Mouse (Mus musculus): ENCODE results near the gene Galc. TPM values are rescaled to one million over a fixed set of nuclear protein-coding genes. Genes with fewer than 3 reads are reported as not detected.

Gene Galc
- polyA plus RNA-seq, 1 experiment from 2014 or later = 14.6 TPM

DNA sequence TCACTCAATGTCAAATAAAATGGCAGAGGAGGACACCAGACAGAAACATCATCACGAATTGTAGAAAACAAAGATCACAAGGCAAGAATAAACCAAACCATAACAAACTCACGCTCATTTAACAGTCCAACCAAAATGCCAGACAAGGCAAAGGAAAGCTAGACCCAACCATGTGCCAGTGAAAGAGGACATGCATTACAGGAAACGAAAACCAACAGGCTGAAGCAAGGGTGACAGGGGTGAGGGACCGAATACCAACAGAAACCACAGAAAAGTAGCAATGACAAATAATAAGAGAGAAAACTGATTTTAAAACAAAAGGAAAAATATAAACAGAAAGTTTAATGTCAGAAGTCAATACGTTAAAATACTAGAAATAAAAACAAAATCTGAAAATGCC lies 36.0 kb downstream of the Galc start:
- ATAC-seq (ENCODE audit: low FRiP score, low TSS enrichment) = no peak
- Histone ChIP-seq H3K9me3 (ENCODE audit: low read length) (no peaks in the 10 kb centered on the region), H3K4me2 (replicated peaks; ENCODE audit: low read depth, low read length) (no peak overlapping the region), H3K9ac (replicated peaks; ENCODE audit: low read length) (no peak overlapping the region), H3K27me3 (ENCODE audit: insufficient read depth, low read length) (no peaks in the 10 kb centered on the region), H3K36me3 (ENCODE audit: insufficient read depth, low read length) (peaks cover 9% of the 10 kb centered on the region), H3K27ac (ENCODE audit: low read length) (no peak overlapping the region), H3K4me1 (ENCODE audit: insufficient read depth, low read length) (no peaks in the 10 kb centered on the region), H3K4me3 (ENCODE audit: low read length) (no peak overlapping the region)
- WGBS = 85% methylated on average over 5 of the region's 5 CpGs

GRCm38 (mm10) chr12:98216432-98216831 lies 42.8 kb downstream of the Galc start:
- Histone ChIP-seq H3K9ac (replicated peaks; ENCODE audit: low read length) (no peak overlapping the region), H3K9me3 (ENCODE audit: low read length) (no peaks in the 10 kb centered on the region), H3K4me3 (ENCODE audit: low read length) (no peak overlapping the region), H3K4me1 (ENCODE audit: insufficient read depth, low read length) (0 out of 2 replicates have a peak, but pooled peaks cover 3% of the 10 kb centered on the region), H3K4me2 (replicated peaks; ENCODE audit: low read depth, low read length) (no peak overlapping the region), H3K27ac (ENCODE audit: low read length) (no peak overlapping the region), H3K36me3 (ENCODE audit: insufficient read depth, low read length) (no peaks in the 10 kb centered on the region), H3K27me3 (ENCODE audit: insufficient read depth, low read length) (no peaks in the 10 kb centered on the region)
- ATAC-seq (ENCODE audit: low FRiP score, low TSS enrichment) = no peak
- WGBS = 82% methylated on average over 11 of the region's 11 CpGs

DNA sequence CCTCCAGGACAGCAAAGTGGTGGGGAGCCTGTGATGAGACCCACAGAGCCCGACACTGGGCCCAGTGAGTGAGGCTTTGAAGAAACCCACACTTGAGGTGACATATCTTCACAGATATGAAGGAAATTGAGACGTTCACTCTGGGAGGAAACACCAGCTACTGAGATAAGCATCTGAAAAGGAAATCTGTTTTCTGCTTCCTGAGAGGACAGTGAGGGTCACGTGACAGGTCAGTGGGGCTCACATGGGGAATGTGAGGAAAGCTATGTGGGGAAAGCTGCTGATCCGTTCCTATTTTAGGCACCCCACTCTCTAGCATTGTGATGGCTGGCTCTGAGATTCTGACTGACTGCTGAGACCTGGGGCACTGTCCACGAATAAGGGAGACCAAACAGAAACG lies 43.7 kb downstream of the Galc start:
- Histone ChIP-seq H3K4me3 (ENCODE audit: low read length) (no peak overlapping the region), H3K27me3 (ENCODE audit: insufficient read depth, low read length) (no peaks in the 10 kb centered on the region), H3K27ac (ENCODE audit: low read length) (no peak overlapping the region), H3K9ac (replicated peaks; ENCODE audit: low read length) (no peak overlapping the region), H3K36me3 (ENCODE audit: insufficient read depth, low read length) (0 out of 2 replicates have a peak, but pooled peaks cover 2% of the 10 kb centered on the region), H3K9me3 (ENCODE audit: low read length) (no peaks in the 10 kb centered on the region), H3K4me2 (replicated peaks; ENCODE audit: low read depth, low read length) (no peak overlapping the region), H3K4me1 (ENCODE audit: insufficient read depth, low read length) (0 out of 2 replicates have a peak, but pooled peaks cover 3% of the 10 kb centered on the region)
- ATAC-seq (ENCODE audit: low FRiP score, low TSS enrichment) = 0 out of 2 replicates have a peak, but pooled peaks have one; percentile 27
- WGBS = 54% methylated on average over 6 of the region's 6 CpGs

DNA sequence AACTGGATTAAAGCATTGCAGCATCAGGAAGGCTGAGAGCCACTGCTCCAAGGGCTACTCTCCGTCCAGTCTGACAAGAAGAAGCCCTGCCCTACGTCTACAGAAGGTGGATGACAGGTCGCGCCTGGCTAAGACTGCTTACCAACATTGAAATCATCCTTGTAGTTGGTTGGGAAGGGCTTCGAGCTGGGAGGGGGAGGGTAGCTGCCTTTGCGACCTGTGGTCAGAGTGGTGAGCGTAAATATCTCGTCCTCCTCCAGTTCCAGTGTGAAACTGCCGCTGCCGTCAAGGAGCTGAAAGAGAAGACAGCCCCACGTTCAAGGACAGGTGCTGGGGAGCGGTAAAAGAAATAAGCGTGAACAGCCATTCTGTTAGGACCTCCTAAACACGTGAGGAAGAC lies 45.1 kb downstream of the Galc start:
- no peak overlapping the region for H3K9ac ChIP-seq (replicated peaks; ENCODE audit: low read length)
- 61% methylated on average over 14 of the region's 14 CpGs for WGBS
- no peaks in the 10 kb centered on the region for H3K9me3 ChIP-seq (ENCODE audit: low read length)
- H3K4me2 ChIP-seq (replicated peaks; ENCODE audit: low read depth, low read length) = no peak overlapping the region
- H3K27ac ChIP-seq (ENCODE audit: low read length) = no peak overlapping the region
- H3K4me1 ChIP-seq (ENCODE audit: insufficient read depth, low read length) = 0 out of 2 replicates have a peak, but pooled peaks cover 3% of the 10 kb centered on the region
- ATAC-seq (ENCODE audit: low FRiP score, low TSS enrichment) = no peak
- peaks cover 7% of the 10 kb centered on the region; the same call in 1 of the 2 replicates for H3K36me3 ChIP-seq (ENCODE audit: insufficient read depth, low read length)
- no peaks in the 10 kb centered on the region for H3K27me3 ChIP-seq (ENCODE audit: insufficient read depth, low read length)
- H3K4me3 ChIP-seq (ENCODE audit: low read length) = no peak overlapping the region

GRCm38 (mm10) chr12:98213791-98214190 lies 45.5 kb downstream of the Galc start:
- H3K36me3 ChIP-seq (ENCODE audit: insufficient read depth, low read length) = peaks cover 7% of the 10 kb centered on the region; the same call in 1 of the 2 replicates
- WGBS = 93% methylated on average over 7 of the region's 7 CpGs
- H3K4me1 ChIP-seq (ENCODE audit: insufficient read depth, low read length) = 0 out of 2 replicates have a peak, but pooled peaks cover 3% of the 10 kb centered on the region
- H3K27me3 ChIP-seq (ENCODE audit: insufficient read depth, low read length) = no peaks in the 10 kb centered on the region
- H3K9ac ChIP-seq (replicated peaks; ENCODE audit: low read length) = no peak overlapping the region
- no peaks in the 10 kb centered on the region for H3K9me3 ChIP-seq (ENCODE audit: low read length)
- no peak overlapping the region for H3K4me3 ChIP-seq (ENCODE audit: low read length)
- no peak for ATAC-seq (ENCODE audit: low FRiP score, low TSS enrichment)
- no peak overlapping the region for H3K4me2 ChIP-seq (replicated peaks; ENCODE audit: low read depth, low read length)
- H3K27ac ChIP-seq (ENCODE audit: low read length) = no peak overlapping the region

- Histone ChIP-seq H3K27ac (ENCODE audit: low read length) (no peak overlapping the region), H3K9me3 (ENCODE audit: low read length) (no peaks in the 10 kb centered on the region)
- 94% methylated on average over 7 of the region's 7 CpGs for WGBS
These were observed 45.9 kb downstream of the Galc start for GRCm38 (mm10) chr12:98213332-98213731.

GRCm38 (mm10) chr12:98212457-98213175 lies 46.6 kb downstream of the Galc start:
- 90% methylated on average over 13 of the region's 13 CpGs for WGBS
- Histone ChIP-seq H3K4me1 (ENCODE audit: insufficient read depth, low read length) (0 out of 2 replicates have a peak, but pooled peaks cover 3% of the 10 kb centered on the region), H3K27ac (ENCODE audit: low read length) (no peak overlapping the region), H3K27me3 (ENCODE audit: insufficient read depth, low read length) (no peaks in the 10 kb centered on the region), H3K9me3 (ENCODE audit: low read length) (no peaks in the 10 kb centered on the region), H3K36me3 (ENCODE audit: insufficient read depth, low read length) (peaks cover 7% of the 10 kb centered on the region; the same call in 1 of the 2 replicates), H3K4me3 (ENCODE audit: low read length) (no peak overlapping the region), H3K4me2 (replicated peaks; ENCODE audit: low read depth, low read length) (no peak overlapping the region), H3K9ac (replicated peaks; ENCODE audit: low read length) (no peak overlapping the region)
- ATAC-seq (ENCODE audit: low FRiP score, low TSS enrichment) = peak; percentile 74; the same call in 1 of the 2 replicates

More at GRCm38 (mm10) chr12:98213332-98213731, 45.9 kb downstream of the Galc start:
- no peak overlapping the region for H3K4me2 ChIP-seq (replicated peaks; ENCODE audit: low read depth, low read length)
- H3K9ac ChIP-seq (replicated peaks; ENCODE audit: low read length) = no peak overlapping the region
- peaks cover 7% of the 10 kb centered on the region; the same call in 1 of the 2 replicates for H3K36me3 ChIP-seq (ENCODE audit: insufficient read depth, low read length)
- no peak overlapping the region for H3K4me3 ChIP-seq (ENCODE audit: low read length)
- H3K27me3 ChIP-seq (ENCODE audit: insufficient read depth, low read length) = no peaks in the 10 kb centered on the region
- ATAC-seq (ENCODE audit: low FRiP score, low TSS enrichment) = no peak
- 0 out of 2 replicates have a peak, but pooled peaks cover 3% of the 10 kb centered on the region for H3K4me1 ChIP-seq (ENCODE audit: insufficient read depth, low read length)

DNA sequence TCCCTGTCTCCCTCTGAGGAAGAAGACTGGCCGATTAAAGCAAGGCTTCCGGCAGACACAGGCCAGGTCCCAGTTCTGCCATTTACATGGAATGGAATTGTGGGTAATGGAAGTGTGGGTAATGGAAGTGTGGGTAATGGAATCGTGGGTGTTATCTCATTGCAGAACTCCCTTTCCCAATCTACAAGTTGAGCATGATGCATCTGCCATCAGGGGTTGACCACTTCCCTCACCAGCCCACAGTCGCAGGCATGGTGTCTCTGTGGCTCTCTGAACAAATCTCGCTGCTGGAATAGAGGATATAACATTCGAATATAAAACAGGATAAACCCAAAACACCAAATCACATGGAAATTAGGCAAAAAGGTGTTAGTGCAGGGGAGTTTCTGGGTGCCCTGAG lies 48.8 kb downstream of the Galc start:
- 90% methylated on average over 6 of the region's 6 CpGs for WGBS
- Histone ChIP-seq H3K9me3 (ENCODE audit: low read length) (no peaks in the 10 kb centered on the region), H3K27ac (ENCODE audit: low read length) (no peak overlapping the region), H3K27me3 (ENCODE audit: insufficient read depth, low read length) (no peaks in the 10 kb centered on the region), H3K4me3 (ENCODE audit: low read length) (no peak overlapping the region), H3K4me2 (replicated peaks; ENCODE audit: low read depth, low read length) (no peak overlapping the region), H3K36me3 (ENCODE audit: insufficient read depth, low read length) (peaks cover 10% of the 10 kb centered on the region; the same call in 1 of the 2 replicates), H3K4me1 (ENCODE audit: insufficient read depth, low read length) (no peaks in the 10 kb centered on the region), H3K9ac (replicated peaks; ENCODE audit: low read length) (no peak overlapping the region)
- no peak for ATAC-seq (ENCODE audit: low FRiP score, low TSS enrichment)

DNA sequence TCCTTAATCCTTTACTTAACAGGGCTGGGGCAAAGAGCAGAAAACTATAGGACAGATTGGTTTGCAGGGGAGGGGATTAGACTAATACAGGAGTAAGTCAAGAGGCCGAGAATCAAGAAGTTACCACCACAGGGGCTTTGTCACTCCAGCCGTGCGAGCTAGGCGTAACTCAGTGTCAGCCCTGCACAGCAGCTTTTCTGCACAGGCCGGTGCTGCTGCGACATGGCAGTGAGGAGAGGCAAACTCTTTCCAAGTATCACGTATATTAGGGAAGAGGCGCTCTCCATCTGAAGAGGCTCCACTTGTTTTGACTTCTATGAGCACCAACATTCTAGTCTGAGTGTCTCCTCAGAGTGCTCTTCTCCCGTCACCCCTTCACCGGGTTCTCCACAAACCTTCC lies 51.2 kb downstream of the Galc start:
- Histone ChIP-seq H3K36me3 (ENCODE audit: insufficient read depth, low read length) (peaks cover 18% of the 10 kb centered on the region; the same call in 1 of the 2 replicates), H3K4me1 (ENCODE audit: insufficient read depth, low read length) (no peaks in the 10 kb centered on the region), H3K4me3 (ENCODE audit: low read length) (no peak overlapping the region), H3K27me3 (ENCODE audit: insufficient read depth, low read length) (no peaks in the 10 kb centered on the region), H3K4me2 (replicated peaks; ENCODE audit: low read depth, low read length) (no peak overlapping the region), H3K9ac (replicated peaks; ENCODE audit: low read length) (no peak overlapping the region), H3K9me3 (ENCODE audit: low read length) (no peaks in the 10 kb centered on the region), H3K27ac (ENCODE audit: low read length) (no peak overlapping the region)
- ATAC-seq (ENCODE audit: low FRiP score, low TSS enrichment) = no peak
- 87% methylated on average over 10 of the region's 10 CpGs for WGBS

DNA sequence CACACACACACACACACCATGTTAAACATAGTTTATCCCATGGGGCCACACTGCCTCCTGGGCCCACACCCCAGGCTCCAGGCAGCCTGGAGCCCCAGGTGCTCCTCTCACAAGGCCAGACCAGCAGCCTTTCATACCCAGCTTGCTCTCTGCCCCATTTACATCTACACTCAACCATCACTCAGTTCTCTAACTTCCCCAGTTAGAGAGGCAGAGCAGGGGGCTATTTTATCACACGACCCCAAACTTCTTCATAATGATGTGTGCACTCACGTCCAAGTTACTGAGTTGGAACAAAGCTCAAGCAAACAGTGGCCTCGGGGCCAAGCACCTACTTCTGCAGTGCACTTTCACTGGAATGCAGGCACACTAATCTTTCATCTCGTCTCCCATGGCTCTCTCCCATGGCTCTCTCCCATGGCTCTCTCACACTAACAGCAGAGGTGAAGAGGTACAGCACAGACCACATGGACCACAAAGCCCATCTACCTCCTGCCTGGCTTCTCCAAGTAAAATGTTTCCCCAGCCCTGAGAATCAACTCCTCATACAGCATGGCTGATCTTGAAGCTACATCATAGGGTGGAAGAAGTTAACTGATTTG lies 53.7 kb downstream of the Galc start:
- H3K4me2 ChIP-seq (replicated peaks; ENCODE audit: low read depth, low read length) = no peak overlapping the region
- no peak overlapping the region for H3K4me3 ChIP-seq (ENCODE audit: low read length)
- H3K4me1 ChIP-seq (ENCODE audit: insufficient read depth, low read length) = no peaks in the 10 kb centered on the region
- no peaks in the 10 kb centered on the region for H3K9me3 ChIP-seq (ENCODE audit: low read length)
- ATAC-seq (ENCODE audit: low FRiP score, low TSS enrichment) = peak; percentile 81
- WGBS = 52% methylated on average over 4 of the region's 4 CpGs
- no peaks in the 10 kb centered on the region for H3K27me3 ChIP-seq (ENCODE audit: insufficient read depth, low read length)
- no peak overlapping the region for H3K27ac ChIP-seq (ENCODE audit: low read length)
- peaks cover 17% of the 10 kb centered on the region; the same call in 1 of the 2 replicates for H3K36me3 ChIP-seq (ENCODE audit: insufficient read depth, low read length)
- H3K9ac ChIP-seq (replicated peaks; ENCODE audit: low read length) = no peak overlapping the region
